Mouse (Mus musculus): ENCODE measurements around the gene Klf8. TPM values are rescaled to one million over a fixed set of nuclear protein-coding genes. Genes with fewer than 3 reads are reported as not detected.

Klf8 gene
- polyA plus RNA-seq, 1 experiment = 3.5 TPM

DNA sequence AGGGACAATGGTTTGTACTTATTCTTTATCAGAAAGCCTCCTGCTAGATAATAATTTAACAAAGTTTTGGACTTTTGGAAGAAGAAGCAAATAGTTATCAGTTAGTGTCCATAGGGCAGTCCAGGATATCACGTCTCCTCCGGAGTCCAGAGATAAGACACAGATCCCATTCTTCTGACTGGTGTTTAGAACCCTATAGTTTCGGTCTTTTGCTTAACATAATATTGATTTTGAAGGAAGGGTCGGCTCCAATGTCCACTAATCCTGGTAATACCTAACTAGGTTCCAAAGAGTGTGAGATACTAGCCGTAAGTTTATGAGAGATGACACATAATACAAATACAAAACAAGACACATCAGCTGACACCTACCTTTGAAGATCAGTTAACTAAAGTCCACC lies 179.8 kb downstream of the Klf8 start:
- no peak overlapping the region for H3K4me3 ChIP-seq (ENCODE audit: insufficient read depth, low read length)
- no peaks in the 10 kb centered on the region for H3K4me1 ChIP-seq (ENCODE audit: control insufficient read depth, insufficient read depth, low read length)
- H3K27ac ChIP-seq (ENCODE audit: insufficient read depth, low read length) = no peak overlapping the region
- TF ChIP-seq POLR2A (IDR thresholded peaks at IDR 0.05; ENCODE audit: low read depth, low read length) = no peak
- TF ChIP-seq CTCF (IDR thresholded peaks at IDR 0.05; ENCODE audit: borderline replicate concordance, insufficient read depth, low read length) = no peak

DNA sequence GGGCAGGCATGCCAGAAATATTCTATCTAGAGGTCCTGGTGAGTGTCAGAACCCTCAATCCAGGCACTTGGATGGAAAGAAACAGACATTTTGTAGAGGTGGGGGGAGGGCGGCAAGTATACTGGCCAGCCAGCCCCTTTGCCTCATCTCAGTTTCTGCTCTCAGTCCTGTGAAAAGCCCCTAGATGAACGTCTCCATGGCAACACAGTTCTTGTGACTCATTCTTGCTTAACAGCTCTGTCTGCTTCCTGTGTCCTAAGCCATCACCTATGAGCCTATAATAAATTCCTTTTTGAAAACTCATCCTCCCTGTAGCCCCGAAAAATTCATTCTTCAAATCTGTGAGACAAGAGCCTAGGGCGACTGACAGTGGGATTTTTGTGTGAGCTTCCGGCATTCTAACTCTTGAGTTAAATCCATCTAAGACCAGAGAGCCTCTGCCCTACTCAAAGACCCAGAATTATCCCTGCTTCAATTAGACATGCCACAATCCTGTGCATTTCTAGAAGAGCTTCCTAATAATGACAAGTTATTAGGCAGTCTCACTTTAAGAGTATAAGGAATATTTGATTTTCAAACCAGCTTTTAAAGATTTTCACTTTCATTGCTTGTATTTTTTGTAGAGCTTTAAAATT lies 196.5 kb downstream of the Klf8 start:
- no peak for TF ChIP-seq CTCF (IDR thresholded peaks at IDR 0.05; ENCODE audit: borderline replicate concordance, insufficient read depth, low read length)
- TF ChIP-seq POLR2A (IDR thresholded peaks at IDR 0.05; ENCODE audit: low read depth, low read length) = no peak

DNA sequence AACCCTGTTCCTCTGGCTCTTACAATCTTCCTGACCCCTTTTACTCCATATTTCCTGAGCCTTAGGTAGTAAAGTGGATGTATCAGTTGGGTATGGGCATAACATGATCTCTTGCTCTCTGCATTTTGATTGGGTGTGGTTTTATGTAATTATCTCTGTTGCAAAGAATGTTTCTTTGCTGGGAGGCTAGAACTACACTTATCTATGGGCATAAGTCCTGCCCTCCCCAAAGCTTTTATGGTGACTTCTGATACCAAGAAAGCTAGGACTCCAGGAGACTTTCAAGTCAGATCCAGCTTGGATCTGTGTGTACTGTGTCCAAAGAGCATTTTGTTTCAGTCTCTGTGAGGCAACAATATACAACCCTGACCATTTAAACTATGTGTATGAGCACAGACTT lies 202.3 kb downstream of the Klf8 start:
- Histone ChIP-seq H3K4me3 (ENCODE audit: insufficient read depth, low read length) (no peak overlapping the region), H3K27ac (ENCODE audit: insufficient read depth, low read length) (no peak overlapping the region)
- TF ChIP-seq POLR2A (IDR thresholded peaks at IDR 0.05; ENCODE audit: low read depth, low read length) (no peak), CTCF (IDR thresholded peaks at IDR 0.05; ENCODE audit: borderline replicate concordance, insufficient read depth, low read length) (no peak)

More for the DNA sequence above, 196.5 kb downstream of the Klf8 start:
- H3K27ac ChIP-seq (ENCODE audit: insufficient read depth, low read length) = peak overlapping the region; percentile 52; the same call in 1 of the 2 replicates
- H3K4me3 ChIP-seq (ENCODE audit: insufficient read depth, low read length) = no peak overlapping the region
- H3K4me1 ChIP-seq (ENCODE audit: control insufficient read depth, insufficient read depth, low read length) = 0 out of 2 replicates have a peak, but pooled peaks cover 2% of the 10 kb centered on the region

DNA sequence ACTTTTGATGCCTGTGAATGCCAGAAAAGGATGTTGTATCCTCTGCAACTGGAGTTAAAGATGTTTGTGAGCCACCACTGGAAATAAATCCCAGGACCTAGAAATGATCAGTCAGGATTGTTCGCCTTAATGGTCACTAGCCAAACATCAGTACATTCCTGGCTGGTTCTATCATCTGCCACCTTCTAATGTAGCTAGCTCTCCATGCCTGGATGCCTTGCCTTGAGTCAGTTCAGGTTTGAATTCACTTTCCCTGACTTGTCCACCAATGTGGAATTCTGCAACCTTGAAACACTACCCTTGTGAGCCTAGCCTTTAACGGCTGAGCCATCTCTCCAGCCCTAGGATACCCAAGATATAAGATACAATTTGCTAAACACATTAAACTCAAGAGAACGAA lies 202.8 kb downstream of the Klf8 start:
- Histone ChIP-seq H3K4me1 (ENCODE audit: control insufficient read depth, insufficient read depth, low read length) (no peaks in the 10 kb centered on the region), H3K4me3 (ENCODE audit: insufficient read depth, low read length) (no peak overlapping the region), H3K27ac (ENCODE audit: insufficient read depth, low read length) (no peak overlapping the region)
- TF ChIP-seq POLR2A (IDR thresholded peaks at IDR 0.05; ENCODE audit: low read depth, low read length) = no peak
- no peak for TF ChIP-seq CTCF (IDR thresholded peaks at IDR 0.05; ENCODE audit: borderline replicate concordance, insufficient read depth, low read length)

More for the DNA sequence above, 202.3 kb downstream of the Klf8 start:
- no peaks in the 10 kb centered on the region for H3K4me1 ChIP-seq (ENCODE audit: control insufficient read depth, insufficient read depth, low read length)

Other genes starting within 250 kb of the Klf8 start
- gene Usp51, start 231.0 kb upstream of the Klf8 start, polyA plus RNA-seq (2011; ENCODE audit: insufficient read length, low read depth, missing spikeins) = 0.23 and 0.37 TPM in 2 replicates
- gene Mageh1, start 199.9 kb upstream of the Klf8 start, polyA plus RNA-seq (2011; ENCODE audit: insufficient read length, low read depth, missing spikeins) = 24.6 and 25.2 TPM in 2 replicates
- not detected in 2 replicates for gene Foxr2, start 118.7 kb upstream of the Klf8 start, polyA plus RNA-seq (2011; ENCODE audit: insufficient read length, low read depth, missing spikeins)
- 0.87 and 3.8 TPM in 2 replicates for gene Rragb, start 97.5 kb upstream of the Klf8 start, polyA plus RNA-seq (2011; ENCODE audit: insufficient read length, low read depth, missing spikeins)